Mouse (Mus musculus): ENCODE data around the gene L3mbtl1.

GRCm38 (mm10) chr2:162976001-162976400 lies 32.7 kb downstream of the L3mbtl1 start:
- TF ChIP-seq CTCF (IDR thresholded peaks at IDR 0.05; ENCODE audit: low read depth) (no peak), EP300 (optimal IDR thresholded peaks at IDR 0.05) (no peak)
